Mouse (Mus musculus): Measurements from ENCODE around the gene Elavl2. TPM values are rescaled to one million over a fixed set of nuclear protein-coding genes. Genes with fewer than 3 reads are reported as not detected.
"Not testable (repeated sequence)": the region's sequence is repeated elsewhere in the genome, so short reads cannot be mapped to it uniquely, and the experiment has no call there.

Elavl2 gene
- polyA plus RNA-seq, 1 experiment from 2014 or later, result 134 TPM

DNA sequence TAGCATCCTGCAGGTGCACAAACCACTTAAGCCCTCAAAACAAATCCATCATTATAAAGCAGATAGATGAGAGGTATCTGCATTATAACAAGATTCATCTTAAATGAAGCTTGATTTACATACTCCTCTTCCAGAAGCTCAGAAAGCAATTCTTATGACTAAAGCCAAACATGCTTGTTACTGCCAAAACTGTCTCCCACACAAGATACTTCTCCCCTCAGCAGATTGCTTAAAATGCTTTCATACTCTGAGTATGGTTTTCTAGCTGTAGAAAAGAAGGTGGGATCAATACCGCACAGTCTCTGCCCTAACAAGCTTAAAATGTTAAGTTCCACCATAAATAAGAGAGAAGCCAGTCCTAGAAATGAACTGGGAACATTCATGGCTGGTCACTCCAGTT, 109.1 kb downstream of the Elavl2 start:
- 82% methylated on average over 1 of the region's 1 CpGs for WGBS
- no peak overlapping the region for H3K4me3 ChIP-seq (ENCODE audit: low read depth, low read length)
- no peak for ATAC-seq
- H3K4me1 ChIP-seq (ENCODE audit: control insufficient read depth, insufficient read depth, low read length), result peaks cover 16% of the 10 kb centered on the region
- H3K36me3 ChIP-seq (ENCODE audit: control insufficient read depth, insufficient read depth, low read length), result no peaks in the 10 kb centered on the region
- H3K9ac ChIP-seq (ENCODE audit: low read length), result no peak overlapping the region
- H3K4me2 ChIP-seq (ENCODE audit: low read length), result no peak overlapping the region
- H3K27ac ChIP-seq (ENCODE audit: low read depth, low read length), result no peak overlapping the region
- H3K27me3 ChIP-seq (replicated peaks; ENCODE audit: control insufficient read depth, insufficient read depth, low read length), result no peaks in the 10 kb centered on the region
- H3K9me3 ChIP-seq (replicated peaks; ENCODE audit: control insufficient read depth, low read length), result no peaks in the 10 kb centered on the region
- DNase-seq (ENCODE audit: low spot score), result no peak

DNA sequence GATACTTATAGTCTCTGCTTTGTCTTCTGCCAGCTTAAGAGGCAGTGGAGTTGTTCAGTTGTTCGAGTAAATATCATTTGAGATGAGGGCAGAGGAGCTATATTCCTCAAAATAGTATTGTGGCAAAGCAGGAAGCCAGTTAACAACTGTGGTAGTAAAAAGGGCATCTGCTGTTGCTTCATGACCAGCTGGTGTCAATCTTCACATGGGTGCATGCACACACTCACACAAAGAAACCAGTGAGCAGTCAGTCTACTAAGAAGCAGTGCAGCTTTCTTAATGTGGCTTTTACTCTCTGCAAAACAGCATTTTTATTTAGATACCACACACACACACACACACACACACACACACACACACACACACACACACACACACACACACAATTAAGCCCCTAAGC, 110.2 kb downstream of the Elavl2 start:
- Histone ChIP-seq H3K9me3 (replicated peaks; ENCODE audit: control insufficient read depth, low read length) (no peaks in the 10 kb centered on the region), H3K27me3 (replicated peaks; ENCODE audit: control insufficient read depth, insufficient read depth, low read length) (no peaks in the 10 kb centered on the region), H3K36me3 (ENCODE audit: control insufficient read depth, insufficient read depth, low read length) (no peaks in the 10 kb centered on the region), H3K4me1 (ENCODE audit: control insufficient read depth, insufficient read depth, low read length) (peaks cover 16% of the 10 kb centered on the region), H3K4me3 (ENCODE audit: low read depth, low read length) (no peak overlapping the region), H3K9ac (ENCODE audit: low read length) (no peak overlapping the region), H3K27ac (ENCODE audit: low read depth, low read length) (no peak overlapping the region; the same call in 1 of the 2 replicates), H3K4me2 (ENCODE audit: low read length) (no peak overlapping the region)
- DNase-seq (ENCODE audit: low spot score), result peak; percentile 63
- whole genome bisulfite sequencing, result 49% methylated on average over 1 of the region's 1 CpGs
- peak; percentile 57 for ATAC-seq

DNA sequence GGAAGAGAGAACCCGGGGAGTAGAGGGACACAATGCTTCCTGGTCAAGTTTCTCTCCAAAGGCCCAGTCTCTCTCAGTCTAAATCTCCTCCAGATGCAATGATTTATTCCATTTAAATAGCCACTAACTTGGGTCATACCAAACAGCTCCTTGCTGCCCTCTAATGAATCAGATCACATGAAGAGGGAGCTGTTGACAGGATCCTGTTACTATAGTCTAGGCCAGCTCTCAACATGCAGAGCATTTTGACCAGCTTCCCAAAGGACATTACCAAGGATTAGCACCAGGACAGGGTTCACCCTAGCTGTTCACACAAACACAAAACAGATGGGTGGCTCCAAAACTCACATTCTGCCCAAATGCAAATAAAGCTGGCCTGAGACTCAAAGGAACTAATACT, 111.4 kb downstream of the Elavl2 start:
- Histone ChIP-seq H3K9me3 (replicated peaks; ENCODE audit: control insufficient read depth, low read length) (no peaks in the 10 kb centered on the region), H3K4me2 (ENCODE audit: low read length) (no peak overlapping the region), H3K4me3 (ENCODE audit: low read depth, low read length) (no peak overlapping the region), H3K4me1 (ENCODE audit: control insufficient read depth, insufficient read depth, low read length) (peaks cover 16% of the 10 kb centered on the region), H3K27ac (ENCODE audit: low read depth, low read length) (no peak overlapping the region), H3K27me3 (replicated peaks; ENCODE audit: control insufficient read depth, insufficient read depth, low read length) (no peaks in the 10 kb centered on the region), H3K36me3 (ENCODE audit: control insufficient read depth, insufficient read depth, low read length) (no peaks in the 10 kb centered on the region), H3K9ac (ENCODE audit: low read length) (no peak overlapping the region)
- WGBS, result 88% methylated on average over 1 of the region's 1 CpGs
- DNase-seq (ENCODE audit: low spot score) (no peak), ATAC-seq (no peak)

DNA sequence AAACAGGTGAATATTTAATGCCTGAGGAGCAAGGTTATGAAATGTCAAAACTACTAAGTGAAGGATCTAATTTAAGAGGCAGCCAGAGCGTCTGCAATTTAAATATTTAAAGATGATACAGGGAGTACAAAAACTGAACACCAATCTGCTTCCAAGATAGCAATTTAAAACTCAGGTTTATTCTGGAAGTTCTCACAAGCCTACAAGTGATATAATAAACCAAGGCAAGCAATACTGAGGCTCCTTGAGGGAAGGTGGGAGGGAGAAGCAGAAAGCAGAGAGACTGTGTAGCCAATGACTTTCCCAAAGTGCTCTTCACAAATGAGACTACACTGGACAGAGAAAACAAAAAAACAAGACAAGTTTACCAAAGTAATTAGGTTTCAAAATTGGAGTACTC, 132.2 kb downstream of the Elavl2 start:
- Histone ChIP-seq H3K4me1 (ENCODE audit: control insufficient read depth, insufficient read depth, low read length) (no peaks in the 10 kb centered on the region), H3K27me3 (replicated peaks; ENCODE audit: control insufficient read depth, insufficient read depth, low read length) (no peaks in the 10 kb centered on the region), H3K9ac (ENCODE audit: low read length) (no peak overlapping the region), H3K27ac (ENCODE audit: low read depth, low read length) (no peak overlapping the region), H3K4me2 (ENCODE audit: low read length) (no peak overlapping the region), H3K4me3 (ENCODE audit: low read depth, low read length) (no peak overlapping the region), H3K9me3 (replicated peaks; ENCODE audit: control insufficient read depth, low read length) (no peaks in the 10 kb centered on the region), H3K36me3 (ENCODE audit: control insufficient read depth, insufficient read depth, low read length) (peaks cover 5% of the 10 kb centered on the region; the same call in 1 of the 2 replicates)
- DNase-seq (ENCODE audit: low spot score) (no peak), ATAC-seq (no peak)
- WGBS, result 84% methylated on average over 1 of the region's 1 CpGs

DNA sequence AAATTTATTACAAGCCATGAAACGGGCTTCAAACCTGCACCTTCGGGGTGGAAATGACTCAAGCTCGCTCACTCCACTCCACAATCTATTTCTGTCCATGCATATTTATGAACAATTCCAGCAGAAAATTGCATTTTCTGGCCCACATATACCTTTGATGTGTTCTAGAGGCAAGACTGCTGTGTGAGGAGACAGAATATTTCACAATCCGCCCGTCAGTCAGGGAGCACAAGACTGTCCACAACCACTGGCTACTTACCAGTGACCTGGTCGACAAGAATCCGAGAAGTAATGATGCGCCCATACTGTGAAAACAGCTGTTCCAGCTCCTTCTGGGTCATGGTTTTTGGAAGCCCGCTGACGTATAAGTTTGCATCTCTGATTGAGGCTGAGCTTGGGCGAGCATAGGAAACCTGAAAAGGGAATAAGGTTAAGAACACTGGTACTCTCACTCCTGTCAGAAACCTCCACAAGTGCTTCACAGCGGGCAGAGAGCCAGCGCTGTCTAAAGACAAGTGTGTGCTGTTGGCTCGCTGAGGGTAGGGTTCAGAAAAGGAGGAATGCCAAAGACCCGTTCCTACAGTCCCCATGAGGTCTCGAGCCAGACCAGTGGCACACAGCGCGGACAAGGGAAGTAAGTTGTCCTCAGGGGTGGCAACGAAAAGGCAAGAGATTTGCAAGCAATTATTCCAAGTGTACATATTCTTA, 136.7 kb downstream of the Elavl2 start:
- H3K27me3 ChIP-seq (replicated peaks; ENCODE audit: control insufficient read depth, insufficient read depth, low read length), result no peaks in the 10 kb centered on the region
- 0 out of 2 replicates have a peak overlapping the region, but pooled peaks have one; percentile 30 for H3K27ac ChIP-seq (ENCODE audit: low read depth, low read length)
- no peaks in the 10 kb centered on the region for H3K4me1 ChIP-seq (ENCODE audit: control insufficient read depth, insufficient read depth, low read length)
- no peak overlapping the region for H3K4me3 ChIP-seq (ENCODE audit: low read depth, low read length)
- DNase-seq (ENCODE audit: low spot score) (peak; percentile 4), ATAC-seq (peak; percentile 16; the same call in 1 of the 2 replicates)
- no peak overlapping the region for H3K4me2 ChIP-seq (ENCODE audit: low read length)
- H3K36me3 ChIP-seq (ENCODE audit: control insufficient read depth, insufficient read depth, low read length), result peaks cover 8% of the 10 kb centered on the region
- H3K9ac ChIP-seq (ENCODE audit: low read length), result no peak overlapping the region
- WGBS, result 90% methylated on average over 19 of the region's 19 CpGs
- H3K9me3 ChIP-seq (replicated peaks; ENCODE audit: control insufficient read depth, low read length), result no peaks in the 10 kb centered on the region

DNA sequence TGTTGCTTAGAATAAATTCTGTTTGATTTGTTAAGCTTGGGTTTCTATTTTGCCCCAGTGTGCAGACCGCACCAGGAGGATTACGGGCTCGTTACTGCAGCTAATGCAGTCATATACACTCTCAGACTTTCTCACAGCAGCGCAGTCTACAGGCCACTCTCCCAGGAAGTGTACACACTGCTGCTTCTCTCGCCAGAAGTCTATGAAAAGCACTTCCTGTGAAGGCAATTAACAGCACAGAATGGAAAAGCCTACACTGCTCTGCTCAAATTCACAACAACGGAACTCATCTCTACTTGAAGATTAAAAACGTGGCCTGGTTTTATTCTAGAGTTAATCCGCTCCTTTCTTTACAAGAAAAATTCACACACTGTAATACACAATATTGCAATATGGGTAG, 137.7 kb downstream of the Elavl2 start:
- no peaks in the 10 kb centered on the region for H3K4me1 ChIP-seq (ENCODE audit: control insufficient read depth, insufficient read depth, low read length)
- no peak overlapping the region for H3K27ac ChIP-seq (ENCODE audit: low read depth, low read length)
- peaks cover 8% of the 10 kb centered on the region for H3K36me3 ChIP-seq (ENCODE audit: control insufficient read depth, insufficient read depth, low read length)
- no peaks in the 10 kb centered on the region for H3K27me3 ChIP-seq (replicated peaks; ENCODE audit: control insufficient read depth, insufficient read depth, low read length)
- H3K9me3 ChIP-seq (replicated peaks; ENCODE audit: control insufficient read depth, low read length), result no peaks in the 10 kb centered on the region
- H3K4me3 ChIP-seq (ENCODE audit: low read depth, low read length), result no peak overlapping the region
- DNase-seq (ENCODE audit: low spot score), result no peak
- ATAC-seq, result no peak
- 76% methylated on average over 8 of the region's 8 CpGs for WGBS
- no peak overlapping the region for H3K9ac ChIP-seq (ENCODE audit: low read length)
- H3K4me2 ChIP-seq (ENCODE audit: low read length), result no peak overlapping the region

DNA sequence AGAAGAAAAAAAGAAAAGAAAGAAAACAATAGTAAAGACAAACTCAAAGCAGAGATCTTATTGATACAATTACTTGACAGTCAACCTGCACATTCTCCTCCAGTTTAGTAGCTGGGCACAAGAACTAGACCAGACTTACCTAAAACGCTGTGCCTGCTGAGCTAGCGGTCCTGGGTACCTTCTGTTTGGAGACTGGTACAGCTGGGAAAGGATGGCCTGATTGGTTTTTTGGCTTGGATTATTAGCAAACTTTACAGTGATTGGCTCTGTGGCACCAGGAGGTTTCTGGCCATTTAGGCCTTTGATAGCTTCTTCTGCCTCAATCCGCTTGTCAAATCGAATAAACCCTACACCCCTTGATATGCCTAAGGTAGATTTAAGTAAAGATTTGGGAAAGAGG, 140.0 kb downstream of the Elavl2 start:
- H3K4me2 ChIP-seq (ENCODE audit: low read length), result no peak overlapping the region

DNA sequence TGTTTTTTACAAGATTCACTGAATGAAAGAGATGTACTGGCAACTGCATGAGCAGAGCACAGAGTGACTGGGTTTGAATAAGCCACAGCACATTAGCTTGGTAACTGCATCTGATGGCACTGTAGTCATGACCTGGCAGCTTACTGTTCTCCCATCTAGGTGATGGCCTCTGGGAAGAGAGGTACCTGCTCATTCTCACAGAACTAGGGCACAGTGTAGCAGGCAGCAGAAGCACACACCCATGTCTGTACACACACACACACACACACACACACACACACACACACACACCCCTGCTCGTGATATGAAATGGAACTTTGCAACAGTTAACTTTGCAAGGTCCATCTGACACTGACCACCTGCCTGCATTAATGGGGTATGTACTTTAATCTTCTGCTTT, 151.9 kb downstream of the Elavl2 start:
- H3K4me3 ChIP-seq (ENCODE audit: low read depth, low read length), result no peak overlapping the region
- H3K36me3 ChIP-seq (ENCODE audit: control insufficient read depth, insufficient read depth, low read length), result peaks cover 5% of the 10 kb centered on the region; the same call in 1 of the 2 replicates
- H3K4me2 ChIP-seq (ENCODE audit: low read length), result no peak overlapping the region
- WGBS, result 58% methylated on average over 1 of the region's 1 CpGs
- H3K27me3 ChIP-seq (replicated peaks; ENCODE audit: control insufficient read depth, insufficient read depth, low read length), result no peaks in the 10 kb centered on the region
- H3K27ac ChIP-seq (ENCODE audit: low read depth, low read length), result no peak overlapping the region
- H3K9ac ChIP-seq (ENCODE audit: low read length), result no peak overlapping the region
- no peaks in the 10 kb centered on the region for H3K4me1 ChIP-seq (ENCODE audit: control insufficient read depth, insufficient read depth, low read length)
- no peak for DNase-seq (ENCODE audit: low spot score)
- no peaks in the 10 kb centered on the region for H3K9me3 ChIP-seq (replicated peaks; ENCODE audit: control insufficient read depth, low read length)
- ATAC-seq, result no peak

More for the DNA sequence above, 140.0 kb downstream of the Elavl2 start:
- Histone ChIP-seq H3K36me3 (ENCODE audit: control insufficient read depth, insufficient read depth, low read length) (peaks cover 8% of the 10 kb centered on the region), H3K4me3 (ENCODE audit: low read depth, low read length) (no peak overlapping the region), H3K27me3 (replicated peaks; ENCODE audit: control insufficient read depth, insufficient read depth, low read length) (no peaks in the 10 kb centered on the region), H3K9ac (ENCODE audit: low read length) (no peak overlapping the region), H3K4me1 (ENCODE audit: control insufficient read depth, insufficient read depth, low read length) (no peaks in the 10 kb centered on the region), H3K27ac (ENCODE audit: low read depth, low read length) (no peak overlapping the region), H3K9me3 (replicated peaks; ENCODE audit: control insufficient read depth, low read length) (no peaks in the 10 kb centered on the region)
- DNase-seq (ENCODE audit: low spot score) (no peak), ATAC-seq (no peak)
- 93% methylated on average over 4 of the region's 4 CpGs for WGBS

DNA sequence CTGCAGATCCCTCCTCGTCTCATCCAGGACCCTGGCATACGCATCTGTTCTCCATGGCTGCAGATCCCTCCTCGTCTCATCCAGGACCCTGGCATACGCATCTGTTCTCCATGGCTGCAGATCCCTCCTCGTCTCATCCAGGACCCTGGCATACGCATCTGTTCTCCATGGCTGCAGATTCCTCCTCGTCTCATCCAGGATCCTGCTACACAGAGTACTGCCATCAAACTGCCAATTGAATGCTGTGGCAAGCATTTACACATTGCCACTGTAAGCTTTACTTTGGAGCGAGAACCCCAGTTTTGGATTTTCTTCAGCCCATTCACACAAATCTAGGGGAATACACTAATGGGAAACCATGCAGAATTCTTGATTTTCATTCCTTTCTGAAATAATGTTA, 155.4 kb downstream of the Elavl2 start:
- WGBS, result 71% methylated on average over 5 of the region's 8 CpGs
- H3K9ac ChIP-seq (ENCODE audit: low read length); H3K36me3 ChIP-seq (ENCODE audit: control insufficient read depth, insufficient read depth, low read length); ATAC-seq; H3K4me2 ChIP-seq (ENCODE audit: low read length); H3K27ac ChIP-seq (ENCODE audit: low read depth, low read length); H3K9me3 ChIP-seq (replicated peaks; ENCODE audit: control insufficient read depth, low read length); H3K27me3 ChIP-seq (replicated peaks; ENCODE audit: control insufficient read depth, insufficient read depth, low read length); H3K4me3 ChIP-seq (ENCODE audit: low read depth, low read length); H3K4me1 ChIP-seq (ENCODE audit: control insufficient read depth, insufficient read depth, low read length): not testable (repeated sequence)
- DNase-seq (ENCODE audit: low spot score), result peak; percentile 24

All from forebrain, embryonic 14.5 days (tissue).